Mouse (Mus musculus) erythroid progenitor cell, adult 5-6 weeks (primary cell): ENCODE results near the gene Ube2g2. TPM values are rescaled to one million over a fixed set of nuclear protein-coding genes. Genes with fewer than 3 reads are reported as not detected.

Experiments used
- ATAC-seq: replicated peaks from 2 replicates; pipeline ENCODE4 v1.8.0; 2016; ENCODE audit warnings: moderate number of reproducible peaks, mild to moderate bottlenecking, moderate TSS enrichment, inconsistent platforms; ENCODE audit not compliant: poor library complexity, low FRiP score, severe bottlenecking
- total RNA-seq, 2 experiments: library from RNA; stranded (forward) in 1 of 2; stranded (reverse) in 1 of 2; fragments of 150-400 nt in 1 of 2; fragments of 186-747, 209-891 nt in 1 of 2; gene quantifications; 2 replicates each; pipeline versions ENCODE4 v1.2.3 to v1.2.4; 2015 to 2017; ENCODE audit warnings: low replicate concordance in 2 of 2

Ube2g2 gene
- total RNA-seq, 2 experiments from 2014 or later: 9.6 to 11.3 TPM

DNA sequence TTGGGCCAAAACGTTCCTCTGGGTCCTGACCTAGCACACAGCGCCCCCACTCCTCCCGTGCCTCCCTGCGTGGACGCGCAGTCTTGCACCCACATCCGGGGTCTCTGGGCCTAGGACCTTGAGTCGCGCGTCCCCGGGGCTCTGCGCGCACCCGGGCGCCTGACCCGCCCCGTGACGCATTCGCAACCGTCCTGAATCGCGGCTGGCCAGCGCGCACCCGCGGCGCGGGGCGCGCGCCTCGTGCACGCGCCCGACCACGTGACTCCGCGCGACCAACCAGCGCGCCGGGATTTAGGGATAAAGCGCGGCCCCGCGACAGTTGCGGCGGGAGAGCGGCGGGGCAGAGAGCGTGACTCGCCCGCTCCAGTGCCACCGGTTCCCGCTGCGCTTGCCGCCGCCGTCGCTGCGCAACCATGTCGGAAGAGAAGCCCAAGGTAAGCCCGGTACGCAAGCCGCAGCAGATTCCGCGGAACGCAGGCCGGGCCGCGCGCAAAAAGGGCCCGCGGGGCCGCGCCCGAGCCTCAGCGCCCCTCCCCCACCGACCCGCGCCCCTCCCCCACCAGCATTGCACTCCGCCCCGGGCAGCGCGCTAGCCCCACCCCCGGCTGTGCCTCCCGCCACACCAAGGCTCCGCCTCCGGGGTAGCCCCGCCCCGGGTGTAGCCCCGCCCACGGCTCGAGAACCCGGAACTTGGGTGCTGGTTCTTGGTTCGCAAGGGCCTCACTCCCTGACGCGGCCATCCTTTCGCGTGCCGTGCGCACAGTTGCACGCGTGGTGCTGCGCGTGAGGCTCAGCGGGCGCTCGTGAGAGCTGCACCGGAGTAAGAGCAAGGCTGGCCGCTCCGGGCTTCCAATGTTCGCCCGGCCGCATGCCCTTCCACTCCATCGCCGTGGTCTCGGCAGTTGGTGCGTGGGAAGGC is 15.9 kb upstream of the Ube2g2 start, which contains the start of the genes Sumo3 and Gm49325:
Sumo3 (plus strand) TSS at position 190 of the 919 bp plus-strand sequence.
Gm49325 (plus strand) TSS at position 290 of the 919 bp plus-strand sequence.
- peak; percentile 89 for ATAC-seq

- peak; percentile 16 for ATAC-seq
Measured at GRCm38 (mm10) chr10:77606855-77607254, 15.2 kb upstream of the Ube2g2 start.

- no peak for ATAC-seq
Measured at GRCm38 (mm10) chr10:77607441-77607840, 14.6 kb upstream of the Ube2g2 start.

DNA sequence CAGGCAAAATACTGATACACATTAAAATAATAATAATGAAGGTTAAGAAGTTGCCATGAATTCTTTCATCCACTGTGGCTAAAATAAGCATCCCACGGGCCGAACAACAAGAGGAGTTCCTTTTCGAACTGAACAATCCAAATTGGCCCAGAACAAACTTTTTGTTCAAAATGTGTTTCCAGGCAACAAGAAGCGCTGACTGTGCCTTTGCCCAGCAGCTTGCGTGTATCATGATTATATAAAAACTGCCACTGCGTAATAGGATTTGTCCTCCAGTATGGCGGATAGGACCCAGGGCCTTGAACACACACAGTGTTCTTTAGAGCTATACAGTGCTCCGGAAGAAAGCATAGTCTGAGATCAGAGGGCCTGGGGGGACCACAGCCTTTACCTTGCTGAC is 13.5 kb upstream of the Ube2g2 start:
- ATAC-seq: no peak

- no peak for ATAC-seq
Measured at GRCm38 (mm10) chr10:77610221-77610961, 11.7 kb upstream of the Ube2g2 start.

DNA sequence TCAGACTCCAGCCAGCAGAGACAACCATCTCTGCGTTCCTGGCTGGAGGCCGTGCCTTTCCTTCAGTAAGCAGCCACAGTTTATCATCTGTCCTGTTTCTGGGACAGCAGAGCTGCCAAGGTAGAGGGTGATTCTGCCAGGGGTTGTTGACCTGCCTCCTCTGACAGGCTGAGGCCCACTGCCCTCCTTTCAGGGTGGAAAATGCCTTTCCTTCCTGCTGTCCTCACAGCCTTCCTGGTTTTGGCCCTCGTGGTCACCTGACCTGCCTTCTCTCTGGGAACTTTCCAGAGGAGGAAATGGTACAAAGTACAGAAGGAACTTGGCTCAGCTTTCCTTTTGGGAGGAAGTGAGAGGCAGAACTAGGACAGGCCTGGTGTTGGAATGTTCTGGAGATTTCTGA is 8.7 kb upstream of the Ube2g2 start:
- ATAC-seq: no peak

GRCm38 (mm10) chr10:77615647-77616046 is 6.4 kb upstream of the Ube2g2 start:
- no peak for ATAC-seq

GRCm38 (mm10) chr10:77616166-77616565 is 5.9 kb upstream of the Ube2g2 start:
- ATAC-seq: no peak

DNA sequence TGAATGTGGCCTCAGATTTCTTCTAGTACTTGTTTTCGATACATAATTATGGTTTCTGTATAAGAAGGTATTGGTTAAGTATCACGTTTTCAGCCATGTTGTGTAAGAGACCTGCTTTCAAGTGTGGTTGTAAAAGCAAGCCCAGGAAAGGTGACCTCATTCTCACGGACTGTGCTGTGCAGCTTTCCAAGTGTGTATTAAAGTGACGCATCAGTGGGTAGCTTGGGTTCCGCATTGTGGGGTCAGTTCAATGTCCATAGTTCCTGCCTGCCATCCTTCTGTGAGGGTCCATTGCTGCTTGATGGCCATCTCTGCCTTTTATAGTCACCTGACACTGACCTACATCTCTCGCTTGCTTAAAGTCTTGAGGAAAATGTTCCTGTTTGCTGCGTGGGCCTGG is 5.1 kb upstream of the Ube2g2 start:
- ATAC-seq: no peak

DNA sequence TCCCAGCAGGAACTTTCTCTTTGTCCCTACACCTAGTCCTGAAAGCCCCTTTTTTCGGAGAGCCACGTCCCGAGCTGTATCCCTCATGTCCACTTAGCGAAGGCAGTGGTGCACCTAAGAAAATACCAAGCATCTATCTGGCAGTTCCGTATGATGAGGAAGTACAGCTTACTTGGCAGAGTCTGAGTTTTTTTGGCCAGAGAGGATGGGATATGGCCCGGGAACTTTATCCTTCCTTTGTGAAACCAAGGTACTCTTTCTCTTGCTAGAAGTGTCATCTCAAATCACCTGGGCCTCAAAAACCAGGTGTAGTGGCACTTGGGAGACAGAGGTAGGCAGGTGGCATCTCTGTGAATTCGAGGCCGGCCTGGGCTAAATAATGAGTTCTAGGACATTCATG is 529 bp upstream of the Ube2g2 start:
- ATAC-seq: no peak; the same call in 1 of the 2 replicates

DNA sequence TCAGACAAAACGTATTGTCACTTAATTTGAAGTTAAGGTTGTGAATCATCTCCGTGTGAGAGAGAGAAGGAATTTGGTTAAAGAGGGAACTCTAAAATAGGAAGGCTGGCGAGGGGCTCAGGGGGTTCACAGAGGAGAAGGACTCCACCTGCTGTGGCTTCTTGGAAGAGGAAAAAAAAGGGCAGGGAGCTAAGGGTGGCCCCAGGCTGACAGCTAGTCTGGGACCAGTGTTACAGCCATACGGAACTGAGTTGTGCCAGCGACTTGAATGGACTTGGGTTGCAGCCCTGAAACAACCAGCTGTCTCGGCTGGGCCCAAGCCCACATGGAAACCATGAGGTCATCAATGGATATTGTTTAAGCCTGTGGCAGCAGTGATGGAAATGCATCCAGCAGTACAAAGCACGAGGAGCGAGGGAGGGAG is 1.0 kb downstream of the Ube2g2 start:
- ATAC-seq: no peak

- no peak for ATAC-seq
Measured at GRCm38 (mm10) chr10:77623639-77624400, 1.7 kb downstream of the Ube2g2 start.

GRCm38 (mm10) chr10:77624570-77624995 is 2.5 kb downstream of the Ube2g2 start:
- ATAC-seq: no peak

DNA sequence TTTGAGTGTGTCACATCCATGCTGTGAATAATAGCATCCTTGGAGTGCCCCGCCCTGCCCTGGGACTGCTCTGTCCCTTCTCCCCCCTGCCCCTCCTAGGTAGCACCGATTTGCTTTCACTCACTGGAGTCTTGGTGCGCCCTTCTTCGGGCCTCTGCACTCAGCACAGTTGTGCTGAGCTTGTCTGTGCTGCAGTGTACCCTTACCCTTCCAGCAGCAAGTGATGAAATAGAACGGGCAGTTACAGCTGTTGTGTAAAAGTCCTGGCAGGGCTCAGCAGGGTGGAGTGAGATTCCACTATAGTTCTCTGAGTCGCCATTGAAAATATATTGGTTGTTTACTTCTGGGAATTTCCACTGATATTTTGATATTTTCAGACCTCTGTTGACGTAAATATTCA is 4.0 kb downstream of the Ube2g2 start:
- no peak for ATAC-seq

GRCm38 (mm10) chr10:77626591-77626990 is 4.5 kb downstream of the Ube2g2 start:
- no peak for ATAC-seq

- peak; percentile 75 for ATAC-seq
Measured at GRCm38 (mm10) chr10:77627497-77627896, 5.4 kb downstream of the Ube2g2 start.

GRCm38 (mm10) chr10:77629163-77629562 is 7.1 kb downstream of the Ube2g2 start:
- no peak for ATAC-seq

GRCm38 (mm10) chr10:77629970-77630369 is 7.9 kb downstream of the Ube2g2 start:
- no peak for ATAC-seq

- no peak for ATAC-seq
Measured at GRCm38 (mm10) chr10:77634016-77634415, 11.9 kb downstream of the Ube2g2 start.
